Mouse (Mus musculus): ENCODE measurements at regions not wholly inside any gene's neighbourhood (a gene's known extent, or its start where the extent isn't known, plus 50 kb on each side); places are given as distances from the start of the nearest gene placed in this dataset.

- TF ChIP-seq CTCF (IDR thresholded peaks at IDR 0.05; ENCODE audit: insufficient read depth, low read depth, low read length) (no peak), POLR2A (IDR thresholded peaks at IDR 0.05; ENCODE audit: insufficient read depth, low read depth, low read length) (no peak)
These were observed 586.9 kb downstream of the Epha4 start for GRCm38 (mm10) chr1:76928035-76928434.

All from olfactory bulb, adult 2 months (tissue).